Mouse (Mus musculus): ENCODE data around the gene Defb26. TPM values are rescaled to one million over a fixed set of nuclear protein-coding genes. Genes with fewer than 3 reads are reported as not detected.
A peak's percentile ranks its signal among the peaks of the same experiment; 100 is the strongest.

The Defb26 gene
- polyA plus RNA-seq, 1 experiment from 2014 or later, result not detected

DNA sequence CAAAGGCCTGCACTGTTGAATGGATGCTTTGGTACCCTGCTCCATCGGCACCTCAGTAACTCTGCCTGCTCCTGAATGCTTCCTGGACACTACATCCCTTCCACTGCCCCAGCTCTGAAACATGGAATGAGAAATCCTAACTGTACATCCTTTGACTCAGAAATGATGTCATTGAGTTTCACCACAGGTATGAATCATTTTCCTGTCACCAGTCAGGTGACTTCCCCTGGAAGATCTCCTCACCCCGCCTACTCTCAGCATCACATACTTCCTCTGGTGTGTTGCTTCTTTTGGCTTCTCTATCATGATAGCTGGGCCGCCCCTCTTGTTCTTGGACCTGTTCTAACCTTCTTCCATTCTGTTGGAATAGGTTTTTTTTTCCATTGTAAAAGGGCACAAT is 30.6 kb downstream of the Defb26 start:
- DNase-seq (ENCODE audit: low spot score), result no peak
- H3K4me1 ChIP-seq (replicated peaks; ENCODE audit: insufficient read depth, low read length), result no peaks in the 10 kb centered on the region
- H3K9ac ChIP-seq (ENCODE audit: low read depth, low read length), result no peak overlapping the region
- 83% methylated on average over 3 of the region's 3 CpGs for WGBS
- H3K4me2 ChIP-seq (ENCODE audit: low read length), result no peak overlapping the region
- no peak overlapping the region for H3K4me3 ChIP-seq (replicated peaks; ENCODE audit: low read depth, low read length)
- no peak for TF ChIP-seq CTCF (IDR thresholded peaks at IDR 0.05; ENCODE audit: low read depth)
- ATAC-seq (replicated peaks; ENCODE audit: low FRiP score, low read depth), result no peak
- H3K27ac ChIP-seq, result no peak overlapping the region
- no peaks in the 10 kb centered on the region for H3K27me3 ChIP-seq (ENCODE audit: insufficient read depth, low read length)
- no peaks in the 10 kb centered on the region for H3K9me3 ChIP-seq (replicated peaks; ENCODE audit: low read length)
- no peaks in the 10 kb centered on the region for H3K36me3 ChIP-seq (ENCODE audit: insufficient read depth, low read length)

DNA sequence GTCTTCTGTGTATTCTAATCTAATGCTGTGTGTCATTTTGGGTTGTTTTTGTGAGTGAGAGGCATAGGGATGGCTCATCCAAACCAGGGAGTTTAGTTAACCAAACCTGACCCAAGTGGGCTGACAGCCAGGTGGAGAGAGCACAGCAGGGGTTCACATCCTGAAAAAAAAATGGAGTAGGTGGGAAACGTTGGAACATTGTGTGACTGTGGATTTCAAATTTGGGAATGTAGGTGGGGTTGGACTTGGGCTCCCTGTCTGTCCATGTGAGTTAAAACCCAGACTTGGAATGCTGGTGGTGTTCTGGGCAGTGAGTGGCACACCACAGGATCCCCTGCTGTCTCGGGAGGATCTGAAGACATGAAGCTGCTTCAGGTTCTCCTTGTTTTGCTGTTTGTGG is 34.7 kb downstream of the Defb26 start, which contains the start of gene Defb20:
Gene Defb20 (plus strand): TSS at position 301 of the 400 bp plus-strand sequence.
- H3K9me3 ChIP-seq (replicated peaks; ENCODE audit: low read length), result no peaks in the 10 kb centered on the region
- no peak within 1 kb of the TSS for H3K9ac ChIP-seq (ENCODE audit: low read depth, low read length)

DNA sequence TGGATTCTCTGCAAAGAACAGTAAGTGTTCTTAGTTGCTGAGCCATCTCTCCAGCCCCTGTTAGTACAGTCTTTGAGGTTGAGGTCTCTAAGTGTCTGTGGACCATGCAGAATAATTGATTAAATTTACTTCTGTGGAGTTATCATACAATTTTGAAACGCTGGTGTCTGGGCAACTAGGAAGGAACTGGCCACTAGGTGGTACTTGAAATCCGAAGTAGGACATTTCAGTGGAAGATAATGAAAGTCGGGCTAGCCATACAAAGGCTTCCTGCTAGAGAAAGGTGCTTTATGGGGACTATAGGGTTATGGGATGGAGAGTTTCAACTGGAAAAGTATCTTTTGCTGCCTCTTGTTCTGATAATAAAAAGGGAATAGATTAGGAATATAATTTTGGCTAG is 39.1 kb downstream of the Defb26 start:
- peak; percentile 62 for TF ChIP-seq CTCF (IDR thresholded peaks at IDR 0.05; ENCODE audit: low read depth)
- Histone ChIP-seq H3K9ac (ENCODE audit: low read depth, low read length) (no peak overlapping the region), H3K4me1 (replicated peaks; ENCODE audit: insufficient read depth, low read length) (no peaks in the 10 kb centered on the region), H3K9me3 (replicated peaks; ENCODE audit: low read length) (no peaks in the 10 kb centered on the region), H3K27ac (no peak overlapping the region), H3K36me3 (ENCODE audit: insufficient read depth, low read length) (no peaks in the 10 kb centered on the region), H3K4me3 (replicated peaks; ENCODE audit: low read depth, low read length) (no peak overlapping the region), H3K4me2 (ENCODE audit: low read length) (no peak overlapping the region), H3K27me3 (ENCODE audit: insufficient read depth, low read length) (no peaks in the 10 kb centered on the region)
- WGBS, result 19% methylated on average over 3 of the region's 3 CpGs
- no peak for ATAC-seq (replicated peaks; ENCODE audit: low FRiP score, low read depth)
- peak; percentile 40 for DNase-seq (ENCODE audit: low spot score)

More for the DNA sequence above, 34.7 kb downstream of the Defb26 start, which contains the start of gene Defb20:
- no peak for ATAC-seq (replicated peaks; ENCODE audit: low FRiP score, low read depth)
- DNase-seq (ENCODE audit: low spot score), result no peak
- TF ChIP-seq CTCF (IDR thresholded peaks at IDR 0.05; ENCODE audit: low read depth), result no peak
- 55% methylated on average over 2 of the region's 2 CpGs for WGBS
- no peak within 1 kb of the TSS for H3K4me2 ChIP-seq (ENCODE audit: low read length)
- H3K4me1 ChIP-seq (replicated peaks; ENCODE audit: insufficient read depth, low read length), result no peaks in the 10 kb centered on the region
- H3K27me3 ChIP-seq (ENCODE audit: insufficient read depth, low read length), result no peaks in the 10 kb centered on the region
- no peak within 1 kb of the TSS for H3K27ac ChIP-seq
- no peaks in the 10 kb centered on the region for H3K36me3 ChIP-seq (ENCODE audit: insufficient read depth, low read length)
- no peak within 1 kb of the TSS for H3K4me3 ChIP-seq (replicated peaks; ENCODE audit: low read depth, low read length)

DNA sequence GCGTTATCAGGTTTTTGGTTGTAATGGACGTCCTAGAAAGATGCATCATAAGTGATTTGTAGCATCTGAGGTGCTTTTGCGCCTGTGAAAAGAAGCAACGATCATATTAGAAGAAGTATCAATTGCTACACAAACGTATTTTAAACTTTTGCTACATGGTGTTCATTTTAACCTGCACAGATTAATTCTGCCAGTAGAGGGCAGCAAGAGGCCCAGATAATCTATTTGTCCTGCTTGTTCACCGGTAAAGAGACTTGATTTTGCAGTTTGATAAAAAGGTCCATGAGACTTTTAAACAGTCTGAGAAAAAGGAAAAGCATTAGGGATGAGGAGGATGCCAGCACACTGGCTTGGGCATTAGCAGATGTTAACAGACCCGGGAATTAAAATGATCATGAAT is 40.5 kb downstream of the Defb26 start:
- H3K4me1 ChIP-seq (replicated peaks; ENCODE audit: insufficient read depth, low read length), result no peaks in the 10 kb centered on the region
- no peak overlapping the region for H3K4me3 ChIP-seq (replicated peaks; ENCODE audit: low read depth, low read length)
- WGBS, result 22% methylated on average over 7 of the region's 7 CpGs
- H3K9me3 ChIP-seq (replicated peaks; ENCODE audit: low read length), result no peaks in the 10 kb centered on the region
- H3K27me3 ChIP-seq (ENCODE audit: insufficient read depth, low read length), result no peaks in the 10 kb centered on the region
- DNase-seq (ENCODE audit: low spot score) (peak; percentile 79), ATAC-seq (replicated peaks; ENCODE audit: low FRiP score, low read depth) (no peak)
- H3K27ac ChIP-seq, result no peak overlapping the region
- H3K4me2 ChIP-seq (ENCODE audit: low read length), result no peak overlapping the region
- H3K9ac ChIP-seq (ENCODE audit: low read depth, low read length), result no peak overlapping the region
- peak; percentile 93 for TF ChIP-seq CTCF (IDR thresholded peaks at IDR 0.05; ENCODE audit: low read depth)
- H3K36me3 ChIP-seq (ENCODE audit: insufficient read depth, low read length), result no peaks in the 10 kb centered on the region

DNA sequence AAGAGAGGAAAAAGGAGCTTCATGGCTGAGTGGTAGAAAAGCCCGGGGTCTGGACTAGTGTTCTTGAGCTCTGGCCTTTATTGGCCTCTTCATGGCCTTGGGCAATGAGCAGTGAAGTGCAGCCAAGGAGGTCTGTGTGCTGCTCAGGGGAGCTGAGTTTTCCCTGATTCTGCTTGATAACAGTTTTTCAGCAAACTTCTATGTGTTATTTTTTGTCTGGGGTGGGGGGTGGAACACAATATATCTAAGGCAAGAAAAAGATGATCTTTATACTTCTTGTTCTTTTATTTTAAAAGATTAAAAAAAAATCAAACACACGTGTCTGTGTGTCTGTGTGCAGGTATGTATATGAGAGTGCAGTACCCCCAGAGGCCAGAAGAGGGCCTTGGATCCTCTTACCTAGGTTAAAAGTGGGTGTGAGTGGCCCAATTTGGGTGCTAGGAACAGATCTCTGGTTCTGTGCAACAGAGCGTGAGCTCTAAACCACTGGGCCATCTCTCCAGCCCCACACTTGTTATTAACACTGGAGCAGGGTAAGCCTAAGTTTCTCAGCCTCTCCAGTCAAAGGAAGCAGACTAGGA is 46.8 kb downstream of the Defb26 start, which contains the start of gene Defb23:
Gene Defb23 (minus strand): TSS at position 51 of the 581 bp plus-strand sequence.
- Histone ChIP-seq H3K9me3 (replicated peaks; ENCODE audit: low read length) (no peaks in the 10 kb centered on the region), H3K27me3 (ENCODE audit: insufficient read depth, low read length) (no peaks in the 10 kb centered on the region), H3K4me1 (replicated peaks; ENCODE audit: insufficient read depth, low read length) (no peaks in the 10 kb centered on the region), H3K36me3 (ENCODE audit: insufficient read depth, low read length) (no peaks in the 10 kb centered on the region), H3K4me2 (ENCODE audit: low read length) (no peak within 1 kb of the TSS), H3K27ac (no peak within 1 kb of the TSS), H3K9ac (ENCODE audit: low read depth, low read length) (no peak within 1 kb of the TSS), H3K4me3 (replicated peaks; ENCODE audit: low read depth, low read length) (no peak within 1 kb of the TSS)
- DNase-seq (ENCODE audit: low spot score), result no peak
- ATAC-seq (replicated peaks; ENCODE audit: low FRiP score, low read depth), result no peak
- 82% methylated on average over 3 of the region's 3 CpGs for WGBS
- TF ChIP-seq CTCF (IDR thresholded peaks at IDR 0.05; ENCODE audit: low read depth), result no peak; the same call in 1 of the 2 replicates

DNA sequence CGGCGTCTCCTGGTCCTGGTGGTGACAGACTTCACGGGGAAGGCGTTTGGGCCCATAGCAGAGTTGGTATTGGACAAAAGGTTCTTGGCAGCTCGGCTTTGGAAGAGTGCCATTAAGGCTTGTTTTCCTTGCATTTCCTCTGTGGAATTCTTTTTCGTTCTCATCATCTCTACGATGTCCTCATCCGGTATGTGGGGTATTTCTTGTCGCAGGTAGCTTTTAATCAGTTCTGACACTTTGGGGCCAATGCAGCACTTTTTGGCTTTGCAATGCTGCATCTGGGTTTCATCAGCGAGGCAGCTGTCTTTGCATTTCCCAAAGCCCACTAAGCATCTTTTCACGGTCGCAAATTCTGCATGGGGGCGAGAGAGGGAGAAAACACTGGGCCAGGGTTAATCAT is 52.3 kb downstream of the Defb26 start:
- no peaks in the 10 kb centered on the region for H3K9me3 ChIP-seq (replicated peaks; ENCODE audit: low read length)
- H3K4me1 ChIP-seq (replicated peaks; ENCODE audit: insufficient read depth, low read length), result no peaks in the 10 kb centered on the region
- H3K4me2 ChIP-seq (ENCODE audit: low read length), result no peak overlapping the region
- no peak for TF ChIP-seq CTCF (IDR thresholded peaks at IDR 0.05; ENCODE audit: low read depth)
- H3K9ac ChIP-seq (ENCODE audit: low read depth, low read length), result no peak overlapping the region
- no peak for DNase-seq (ENCODE audit: low spot score)
- no peaks in the 10 kb centered on the region for H3K36me3 ChIP-seq (ENCODE audit: insufficient read depth, low read length)
- no peak overlapping the region for H3K27ac ChIP-seq
- no peak overlapping the region for H3K4me3 ChIP-seq (replicated peaks; ENCODE audit: low read depth, low read length)
- ATAC-seq (replicated peaks; ENCODE audit: low FRiP score, low read depth), result no peak
- H3K27me3 ChIP-seq (ENCODE audit: insufficient read depth, low read length), result no peaks in the 10 kb centered on the region
- WGBS, result 47% methylated on average over 13 of the region's 13 CpGs

Other genes with a start within 250 kb of the Defb26 start
- 30.4 and 31.7 TPM in 2 replicates for gene Tbc1d20, start 217.9 kb downstream of the Defb26 start, polyA plus RNA-seq (2015; fragmentation: Nextera tagmentation; extraction: Ambion mirVana)
- 67.6 and 68.4 TPM in 2 replicates for gene Rbck1, start 179.0 kb downstream of the Defb26 start, polyA plus RNA-seq (2015; fragmentation: Nextera tagmentation; extraction: Ambion mirVana)
- 0.79 and 1.1 TPM in 2 replicates for gene Trib3, start 167.7 kb downstream of the Defb26 start, polyA plus RNA-seq (2015; fragmentation: Nextera tagmentation; extraction: Ambion mirVana)
- gene Nrsn2, start 135.1 kb downstream of the Defb26 start, polyA plus RNA-seq (2015; fragmentation: Nextera tagmentation; extraction: Ambion mirVana), result 0.60 and 0.68 TPM in 2 replicates
- 8.2 and 9.2 TPM in 2 replicates for gene Sox12, start 113.6 kb downstream of the Defb26 start, polyA plus RNA-seq (2015; fragmentation: Nextera tagmentation; extraction: Ambion mirVana)
- 28.3 and 31.0 TPM in 2 replicates for gene Zcchc3, start 96.7 kb downstream of the Defb26 start, polyA plus RNA-seq (2015; fragmentation: Nextera tagmentation; extraction: Ambion mirVana)
- gene 6820408C15Rik, start 96.1 kb downstream of the Defb26 start, polyA plus RNA-seq (2015; fragmentation: Nextera tagmentation; extraction: Ambion mirVana), result 0.76 and 0.92 TPM in 2 replicates
- not detected in 2 replicates for gene Defb23, start 47.1 kb downstream of the Defb26 start, polyA plus RNA-seq (2015; fragmentation: Nextera tagmentation; extraction: Ambion mirVana)
- 0.17 TPM in 1 of 2 replicates, not detected in the other for gene Defb20, start 34.6 kb downstream of the Defb26 start, polyA plus RNA-seq (2015; fragmentation: Nextera tagmentation; extraction: Ambion mirVana)
- gene Defb22, start 21.6 kb downstream of the Defb26 start, polyA plus RNA-seq (2015; fragmentation: Nextera tagmentation; extraction: Ambion mirVana), result not detected in 2 replicates
- 1.1 and 1.8 TPM in 2 replicates for gene Defb28, start 6.6 kb upstream of the Defb26 start, polyA plus RNA-seq (2015; fragmentation: Nextera tagmentation; extraction: Ambion mirVana)
- gene Defb29, start 28.4 kb upstream of the Defb26 start, polyA plus RNA-seq (2015; fragmentation: Nextera tagmentation; extraction: Ambion mirVana), result 48.4 and 64.8 TPM in 2 replicates
- gene Gm17416, start 57.6 kb upstream of the Defb26 start, polyA plus RNA-seq (2015; fragmentation: Nextera tagmentation; extraction: Ambion mirVana), result 4.4 and 6.1 TPM in 2 replicates
- not detected in 2 replicates for gene Defb21, start 61.1 kb upstream of the Defb26 start, polyA plus RNA-seq (2015; fragmentation: Nextera tagmentation; extraction: Ambion mirVana)
- 120 and 136 TPM in 2 replicates for gene Defb19, start 68.6 kb upstream of the Defb26 start, polyA plus RNA-seq (2015; fragmentation: Nextera tagmentation; extraction: Ambion mirVana)
- gene Defb45, start 87.7 kb upstream of the Defb26 start, polyA plus RNA-seq (2015; fragmentation: Nextera tagmentation; extraction: Ambion mirVana), result not detected in 2 replicates
- gene Defb36, start 92.6 kb upstream of the Defb26 start, polyA plus RNA-seq (2015; fragmentation: Nextera tagmentation; extraction: Ambion mirVana), result 2.1 and 3.6 TPM in 2 replicates
- gene Defb25, start 111.4 kb upstream of the Defb26 start, polyA plus RNA-seq (2015; fragmentation: Nextera tagmentation; extraction: Ambion mirVana), result 26.4 and 39.6 TPM in 2 replicates
- gene Rem1, start 115.3 kb upstream of the Defb26 start, polyA plus RNA-seq (2015; fragmentation: Nextera tagmentation; extraction: Ambion mirVana), result 48.3 and 55.1 TPM in 2 replicates
- gene H13, start 157.8 kb upstream of the Defb26 start, polyA plus RNA-seq (2015; fragmentation: Nextera tagmentation; extraction: Ambion mirVana), result 160 and 162 TPM in 2 replicates
- 33.9 and 36.6 TPM in 2 replicates for gene Mcts2, start 175.3 kb upstream of the Defb26 start, polyA plus RNA-seq (2015; fragmentation: Nextera tagmentation; extraction: Ambion mirVana)
- gene Id1, start 224.6 kb upstream of the Defb26 start, polyA plus RNA-seq (2015; fragmentation: Nextera tagmentation; extraction: Ambion mirVana), result 170 and 194 TPM in 2 replicates
- gene Cox4i2, start 242.5 kb upstream of the Defb26 start, polyA plus RNA-seq (2015; fragmentation: Nextera tagmentation; extraction: Ambion mirVana), result 15.8 and 16.3 TPM in 2 replicates